Comparison of ENCODE assay signal across 26 mouse cellular contexts in genomic region chr11:111164907-111165306, GRCm38 (mm10).
DNase-seq lines count a peak whose midpoint lies in the region; ATAC-seq and TF ChIP-seq lines count a peak whose summit lies in the region.
"Had no signal": no experiment of that assay in that cellular context is flagged by ENCODE, and none has a peak within 500 bp of the region (broad histone marks: within the 10 kb centered on the region; RNA-seq: fewer than 3 reads in every experiment).

No protein-coding gene starts in this region.

- H3K9ac ChIP-seq in lung, postnatal 0 days (replicated peaks; ENCODE audit: low read depth): no peak overlapping the region
- H3K9ac ChIP-seq in forebrain, embryonic 16.5 days (replicated peaks; ENCODE audit: low read depth, low read length): no peak overlapping the region
- H3K9ac ChIP-seq in midbrain, embryonic 13.5 days (replicated peaks): no peak overlapping the region
- H3K9ac ChIP-seq: embryonic facial prominence, embryonic 13.5 days; forebrain, embryonic 12.5 days; forebrain, embryonic 15.5 days; hindbrain, embryonic 12.5 days; hindbrain, embryonic 15.5 days; intestine, embryonic 15.5 days had no signal

- DNase-seq in lung, postnatal 0 days (ENCODE audit: low spot score): peak; percentile 8
- DNase-seq in lung, postnatal 25 days (ENCODE audit: low spot score): no peak
- DNase-seq in MEL-GATA-1-ER (ENCODE audit: extremely low read depth, low read depth): peak; percentile 12
- DNase-seq in frontal cortex, adult 2 months (ENCODE audit: extremely low spot score in 1 of 2, low spot score in 1 of 2): no peak
- DNase-seq: adrenal gland, adult 2 months; adrenal gland, postnatal 14 days; cerebellum, adult 11-12 months; cerebellum, adult 8-10 months; cerebellum, postnatal 14 days; embryo, embryonic 11 days; gastrocnemius, postnatal 10 days; gastrocnemius, postnatal 36 days; heart, adult 11 months had no signal

- no peaks in the 10 kb centered on the region for H3K4me1 ChIP-seq in lung, postnatal 0 days (ENCODE audit: insufficient read depth, low read depth, low read length)
- no peaks in the 10 kb centered on the region for H3K4me1 ChIP-seq in forebrain, embryonic 16.5 days (replicated peaks; ENCODE audit: control insufficient read depth, insufficient read depth, low read length)
- H3K4me1 ChIP-seq in midbrain, embryonic 13.5 days (replicated peaks): no peaks in the 10 kb centered on the region
- H3K4me1 ChIP-seq: embryonic facial prominence, embryonic 10.5 days; embryonic facial prominence, embryonic 13.5 days; forebrain, embryonic 12.5 days; forebrain, embryonic 15.5 days; hindbrain, embryonic 12.5 days; hindbrain, embryonic 15.5 days; intestine, embryonic 15.5 days had no signal

- H3K36me3 ChIP-seq in lung, postnatal 0 days (ENCODE audit: insufficient read depth, low read length): no peaks in the 10 kb centered on the region
- H3K36me3 ChIP-seq in forebrain, embryonic 16.5 days (ENCODE audit: control insufficient read depth, insufficient read depth): no peaks in the 10 kb centered on the region
- H3K36me3 ChIP-seq in midbrain, embryonic 13.5 days: no peaks in the 10 kb centered on the region
- H3K36me3 ChIP-seq: embryonic facial prominence, embryonic 10.5 days; embryonic facial prominence, embryonic 13.5 days; forebrain, embryonic 12.5 days; forebrain, embryonic 15.5 days; hindbrain, embryonic 12.5 days; hindbrain, embryonic 15.5 days; intestine, embryonic 15.5 days had no signal

- no peak overlapping the region for H3K4me3 ChIP-seq in lung, postnatal 0 days (ENCODE audit: low read depth, low read length)
- H3K4me3 ChIP-seq in forebrain, embryonic 16.5 days (replicated peaks; ENCODE audit: low read length): no peak overlapping the region
- no peak overlapping the region for H3K4me3 ChIP-seq in midbrain, embryonic 13.5 days (replicated peaks)
- H3K4me3 ChIP-seq: embryonic facial prominence, embryonic 10.5 days; embryonic facial prominence, embryonic 13.5 days; erythroblast, embryonic 14.5 days; forebrain, embryonic 12.5 days; forebrain, embryonic 15.5 days; hindbrain, embryonic 12.5 days; hindbrain, embryonic 15.5 days; intestine, embryonic 15.5 days had no signal

- no peak overlapping the region for H3K4me2 ChIP-seq in lung, postnatal 0 days (replicated peaks; ENCODE audit: low read depth, low read length)
- H3K4me2 ChIP-seq in forebrain, embryonic 16.5 days (ENCODE audit: low read length): no peak overlapping the region
- H3K4me2 ChIP-seq in midbrain, embryonic 13.5 days (replicated peaks): no peak overlapping the region
- H3K4me2 ChIP-seq: embryonic facial prominence, embryonic 13.5 days; forebrain, embryonic 12.5 days; forebrain, embryonic 15.5 days; heart, embryonic 11.5 days; hindbrain, embryonic 12.5 days; hindbrain, embryonic 15.5 days; intestine, embryonic 15.5 days had no signal

- no peak overlapping the region for H3K27ac ChIP-seq in lung, postnatal 0 days (ENCODE audit: low read length)
- H3K27ac ChIP-seq in forebrain, embryonic 16.5 days (ENCODE audit: low read length): no peak overlapping the region
- H3K27ac ChIP-seq in midbrain, embryonic 13.5 days: no peak overlapping the region
- H3K27ac ChIP-seq: embryonic facial prominence, embryonic 10.5 days; embryonic facial prominence, embryonic 13.5 days; forebrain, embryonic 12.5 days; forebrain, embryonic 15.5 days; hindbrain, embryonic 12.5 days; hindbrain, embryonic 15.5 days; intestine, embryonic 15.5 days had no signal

- no peak for TF ChIP-seq CTCF in lung, postnatal 0 days (IDR thresholded peaks at IDR 0.05)

- H3K9me3 ChIP-seq in lung, postnatal 0 days (ENCODE audit: low read length): no peaks in the 10 kb centered on the region
- H3K9me3 ChIP-seq in forebrain, embryonic 16.5 days (ENCODE audit: control insufficient read depth, low read length): no peaks in the 10 kb centered on the region
- H3K9me3 ChIP-seq in midbrain, embryonic 13.5 days: no peaks in the 10 kb centered on the region
- H3K9me3 ChIP-seq: embryonic facial prominence, embryonic 10.5 days; embryonic facial prominence, embryonic 13.5 days; forebrain, embryonic 12.5 days; forebrain, embryonic 15.5 days; hindbrain, embryonic 12.5 days; hindbrain, embryonic 15.5 days; intestine, embryonic 15.5 days had no signal

- no peak for TF ChIP-seq EP300 in lung, postnatal 0 days (IDR thresholded peaks at IDR 0.05)

- no peak for ATAC-seq in lung, postnatal 0 days
- peak; percentile 94 for ATAC-seq in granulocyte monocyte progenitor cell, adult 5-6 weeks (replicated peaks; ENCODE audit: poor library complexity, severe bottlenecking)
- ATAC-seq in megakaryocyte progenitor cell, adult 5-6 weeks (replicated peaks; ENCODE audit: poor library complexity): peak; percentile 74
- ATAC-seq in forebrain, embryonic 16.5 days: no peak
- ATAC-seq in midbrain, embryonic 13.5 days: no peak
- ATAC-seq: forebrain, embryonic 15.5 days; intestine, embryonic 15.5 days had no signal

- H3K27me3 ChIP-seq in lung, postnatal 0 days (replicated peaks; ENCODE audit: insufficient read depth, low read length): no peaks in the 10 kb centered on the region
- no peaks in the 10 kb centered on the region for H3K27me3 ChIP-seq in forebrain, embryonic 16.5 days (replicated peaks; ENCODE audit: control insufficient read depth, insufficient read depth, low read length)
- no peaks in the 10 kb centered on the region for H3K27me3 ChIP-seq in midbrain, embryonic 13.5 days
- H3K27me3 ChIP-seq: embryonic facial prominence, embryonic 13.5 days; forebrain, embryonic 12.5 days; forebrain, embryonic 15.5 days; hindbrain, embryonic 12.5 days; hindbrain, embryonic 15.5 days; intestine, embryonic 15.5 days had no signal

Comparison
In these comparisons a context has a peak if more than half of its experiments do, and no peak if none do; other contexts are left out.
1. DNase-seq: peak in lung, postnatal 0 days (single experiment) and MEL-GATA-1-ER (single experiment); none in lung, postnatal 25 days (single experiment) and frontal cortex, adult 2 months (0 of 2).
2. ATAC-seq: peak in granulocyte monocyte progenitor cell, adult 5-6 weeks (single experiment) and megakaryocyte progenitor cell, adult 5-6 weeks (single experiment); none in lung, postnatal 0 days (single experiment), forebrain, embryonic 16.5 days (single experiment) and midbrain, embryonic 13.5 days (single experiment).